Mouse (Mus musculus) liver, adult 2 months (tissue): ENCODE measurements at regions not wholly inside any gene's neighbourhood (a gene's known extent, or its start where the extent isn't known, plus 50 kb on each side); places are given as distances from the start of the nearest gene placed in this dataset.

Experiments
- DNase-seq: peaks from one replicate; pipeline ENCODE4 v3.0.0-alpha.2; 2011; ENCODE audit warnings: low read depth, low spot score; ENCODE audit errors: extremely low read depth
- H3K27ac ChIP-seq: fragments of 200-500 bp; replicated peaks from 2 replicates; pipeline ENCODE4 v1.5.1; 2012; ENCODE audit warnings: low read depth, mild to moderate bottlenecking, control low read depth, inconsistent platforms, low read length; ENCODE audit not compliant: insufficient read depth
- H3K27me3 ChIP-seq: fragments of 200-500 bp; 2 replicates; pipeline ENCODE4 v1.6.1; 2012; ENCODE audit warnings: mild to moderate bottlenecking, moderate library complexity, low read length, inconsistent platforms; ENCODE audit not compliant: control insufficient read depth, insufficient read depth
- H3K36me3 ChIP-seq: fragments of 200-500 bp; 2 replicates; pipeline ENCODE4 v1.6.1; 2012; ENCODE audit warnings: low read length, inconsistent platforms; ENCODE audit not compliant: control insufficient read depth, insufficient read depth
- H3K4me1 ChIP-seq: fragments of 200-500 bp; 2 replicates; pipeline ENCODE4 v1.6.1; 2011; ENCODE audit warnings: low read length; ENCODE audit not compliant: control insufficient read depth, insufficient read depth
- H3K4me3 ChIP-seq: fragments of 200-500 bp; 2 replicates; pipeline ENCODE4 v1.5.1; 2011; ENCODE audit warnings: low read depth, mild to moderate bottlenecking, control low read depth, low read length, moderate library complexity; ENCODE audit not compliant: insufficient read depth
- H3K79me2 ChIP-seq: fragments of 200-500 bp; 2 replicates; pipeline ENCODE4 v1.6.1; 2012; ENCODE audit warnings: inconsistent platforms, mild to moderate bottlenecking, low read length, moderate library complexity; ENCODE audit not compliant: control insufficient read depth, insufficient read depth
- H3K9ac ChIP-seq: fragments of 200-500 bp; 2 replicates; pipeline ENCODE4 v1.6.1; 2012; ENCODE audit warnings: low read depth, mild to moderate bottlenecking, control low read depth, inconsistent platforms, low read length
- CTCF ChIP-seq: fragments of 200-500 bp; IDR thresholded peaks from 2 replicates; pipeline ENCODE4 v1.5.1; 2011; ENCODE audit warnings: low read depth, low read length, control low read depth
- POLR2A ChIP-seq: fragments of 200-500 bp; IDR thresholded peaks from 2 replicates; pipeline ENCODE4 v1.6.1; 2011; ENCODE audit warnings: low read length, control low read depth; ENCODE audit not compliant: insufficient read depth; ENCODE audit errors: extremely low read depth
- WGBS: fragments of 180-500 bp; shearing (Covaris S2); methylation state at CpG from one replicate; pipeline ENCODE4 v1.1.7; 2018; 5-methylcytosine and 5-hydroxymethylcytosine counted together

- 81% methylated on average over 4 of the region's 4 CpGs for WGBS
- no peak for TF ChIP-seq POLR2A
- no peak for TF ChIP-seq CTCF
- no peak for DNase-seq
Measured at GRCm38 (mm10) chr8:6577868-6578634, 1472.9 kb upstream of the Slc10a2 start.

GRCm38 (mm10) chr8:6575241-6575640, 1470.1 kb upstream of the Slc10a2 start:
- Histone ChIP-seq H3K4me1 (no peaks in the 10 kb centered on the region), H3K4me3 (no peak overlapping the region), H3K9ac (no peak overlapping the region), H3K27ac (no peak overlapping the region), H3K36me3 (no peaks in the 10 kb centered on the region), H3K27me3 (no peaks in the 10 kb centered on the region), H3K79me2 (no peaks in the 10 kb centered on the region)
- DNase-seq, result no peak
- 64% methylated on average over 4 of the region's 4 CpGs for WGBS
- TF ChIP-seq CTCF (no peak), POLR2A (no peak)

More at GRCm38 (mm10) chr8:6577868-6578634, 1472.9 kb upstream of the Slc10a2 start:
- H3K27me3 ChIP-seq, result no peaks in the 10 kb centered on the region
- no peaks in the 10 kb centered on the region for H3K79me2 ChIP-seq
- H3K9ac ChIP-seq, result no peak overlapping the region
- no peaks in the 10 kb centered on the region for H3K36me3 ChIP-seq
- H3K4me3 ChIP-seq, result no peak overlapping the region
- H3K4me1 ChIP-seq, result no peaks in the 10 kb centered on the region
- no peak overlapping the region for H3K27ac ChIP-seq

GRCm38 (mm10) chr8:6573492-6573891, 1468.3 kb upstream of the Slc10a2 start:
- WGBS, result 73% methylated on average over 3 of the region's 3 CpGs
- Histone ChIP-seq H3K79me2 (no peaks in the 10 kb centered on the region), H3K36me3 (no peaks in the 10 kb centered on the region), H3K4me3 (no peak overlapping the region), H3K4me1 (no peaks in the 10 kb centered on the region), H3K27me3 (no peaks in the 10 kb centered on the region), H3K27ac (no peak overlapping the region), H3K9ac (no peak overlapping the region)
- DNase-seq, result no peak
- TF ChIP-seq POLR2A (no peak), CTCF (no peak)

GRCm38 (mm10) chr8:6572066-6572665, 1467.0 kb upstream of the Slc10a2 start:
- H3K27ac ChIP-seq, result no peak overlapping the region
- peak; percentile 26 for DNase-seq
- H3K27me3 ChIP-seq, result no peaks in the 10 kb centered on the region
- 25% methylated on average over 9 of the region's 9 CpGs for WGBS
- H3K4me3 ChIP-seq, result no peak overlapping the region
- TF ChIP-seq POLR2A (no peak), CTCF (peak; percentile 80)
- no peaks in the 10 kb centered on the region for H3K36me3 ChIP-seq
- H3K4me1 ChIP-seq, result no peaks in the 10 kb centered on the region
- H3K9ac ChIP-seq, result no peak overlapping the region
- H3K79me2 ChIP-seq, result no peaks in the 10 kb centered on the region

GRCm38 (mm10) chr8:6550965-6551364, 1445.8 kb upstream of the Slc10a2 start:
- H3K9ac ChIP-seq, result no peak overlapping the region
- H3K79me2 ChIP-seq, result no peaks in the 10 kb centered on the region
- TF ChIP-seq CTCF, result no peak
- TF ChIP-seq POLR2A, result no peak
- H3K27ac ChIP-seq, result no peak overlapping the region
- H3K36me3 ChIP-seq, result no peaks in the 10 kb centered on the region
- H3K4me3 ChIP-seq, result no peak overlapping the region
- no peak for DNase-seq
- no peaks in the 10 kb centered on the region for H3K4me1 ChIP-seq
- H3K27me3 ChIP-seq, result no peaks in the 10 kb centered on the region

GRCm38 (mm10) chr8:6527171-6527570, 1422.0 kb upstream of the Slc10a2 start:
- no peaks in the 10 kb centered on the region for H3K79me2 ChIP-seq
- no peaks in the 10 kb centered on the region for H3K4me1 ChIP-seq
- no peak for DNase-seq
- WGBS, result 64% methylated on average over 5 of the region's 5 CpGs
- TF ChIP-seq POLR2A, result no peak
- TF ChIP-seq CTCF, result no peak
- no peaks in the 10 kb centered on the region for H3K27me3 ChIP-seq
- no peak overlapping the region for H3K4me3 ChIP-seq
- H3K27ac ChIP-seq, result no peak overlapping the region
- no peak overlapping the region for H3K9ac ChIP-seq
- H3K36me3 ChIP-seq, result no peaks in the 10 kb centered on the region
